Mouse (Mus musculus) right cerebral cortex, postnatal 4 days (tissue): ENCODE measurements around the gene Glb1.
"Not testable (repeated sequence)": the region's sequence is repeated elsewhere in the genome, so short reads cannot be mapped to it uniquely, and the experiment has no call there.

Experiments
- DNase-seq: peaks from one replicate; pipeline ENCODE4 v3.0.0-alpha.2; 2022

The Glb1 gene

DNA sequence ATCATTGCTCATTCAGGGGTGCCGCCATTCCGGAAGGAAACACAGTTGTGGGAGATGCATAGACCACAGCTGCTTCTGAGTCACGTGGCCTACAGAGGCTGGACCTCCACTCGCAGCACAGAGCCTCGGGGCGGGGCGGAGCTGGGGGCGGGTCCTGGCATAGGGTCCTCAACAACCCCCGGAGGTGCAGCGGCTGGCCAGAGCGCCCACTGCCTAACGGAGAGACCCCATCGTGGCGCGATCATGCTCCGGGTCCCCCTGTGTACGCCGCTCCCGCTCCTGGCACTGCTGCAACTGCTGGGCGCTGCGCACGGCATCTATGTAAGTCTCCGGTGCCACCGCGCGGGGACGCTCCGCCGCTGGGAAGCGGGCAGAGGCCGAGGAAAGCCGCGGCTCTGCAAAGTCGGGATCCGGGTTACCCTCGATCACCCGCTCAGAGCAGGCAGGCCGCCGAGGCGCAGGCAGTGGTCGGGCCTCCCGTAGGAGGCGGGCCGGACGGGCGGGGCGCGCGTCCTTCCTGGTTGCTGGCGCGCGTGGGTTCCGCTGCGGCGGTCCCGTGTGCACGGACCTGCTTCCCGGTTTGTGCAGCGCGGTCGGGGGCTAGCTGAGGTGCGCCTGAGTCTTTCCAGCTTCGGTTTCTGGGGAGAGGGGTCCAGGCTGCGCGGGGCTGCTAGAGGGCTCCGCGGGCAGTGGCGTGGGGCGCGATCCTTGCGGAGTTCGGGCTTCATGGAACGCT lies at the start of gene Glb1, which contains the start of gene Tmppe:
TSS of gene Glb1 (plus strand) at position 128 of the 736 bp plus-strand sequence.
TSS of gene Tmppe (plus strand) at position 157 of the 736 bp plus-strand sequence.
- peak; percentile 78 for DNase-seq

DNA sequence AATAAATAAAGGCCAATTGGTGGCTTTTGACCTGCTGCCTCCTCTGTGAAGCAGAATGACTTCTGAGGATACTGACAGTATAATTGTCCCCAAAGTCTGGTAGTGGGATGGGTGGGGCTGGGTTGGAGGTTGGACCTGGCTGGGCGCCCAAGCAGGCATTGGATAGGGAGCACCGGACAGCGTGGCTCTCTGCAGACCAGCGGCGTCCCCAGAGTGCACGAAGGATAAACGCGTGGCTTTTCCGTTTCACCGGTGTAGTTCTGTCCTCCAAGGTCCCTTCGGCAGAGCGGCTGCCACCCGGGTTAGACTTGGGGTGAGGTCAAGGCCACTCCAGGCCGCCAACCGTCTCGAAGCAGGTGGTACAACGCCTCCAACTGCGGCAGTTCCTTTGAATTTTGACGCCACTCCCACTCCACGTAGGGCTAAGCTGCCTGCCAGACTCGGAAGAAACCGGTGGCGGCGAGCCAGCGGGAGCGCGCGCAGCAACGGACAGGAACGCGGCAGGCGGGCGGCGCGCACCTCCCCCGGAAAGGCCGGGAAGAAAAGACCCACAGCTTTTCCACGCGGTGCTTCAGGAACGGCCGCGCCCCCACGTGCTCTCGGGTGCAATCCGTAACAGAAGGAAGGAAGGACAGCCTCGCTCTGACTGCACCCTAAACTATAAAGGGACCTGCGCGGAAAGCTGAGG lies 32.9 kb upstream of the Glb1 start:
- peak; percentile 89 for DNase-seq

DNA sequence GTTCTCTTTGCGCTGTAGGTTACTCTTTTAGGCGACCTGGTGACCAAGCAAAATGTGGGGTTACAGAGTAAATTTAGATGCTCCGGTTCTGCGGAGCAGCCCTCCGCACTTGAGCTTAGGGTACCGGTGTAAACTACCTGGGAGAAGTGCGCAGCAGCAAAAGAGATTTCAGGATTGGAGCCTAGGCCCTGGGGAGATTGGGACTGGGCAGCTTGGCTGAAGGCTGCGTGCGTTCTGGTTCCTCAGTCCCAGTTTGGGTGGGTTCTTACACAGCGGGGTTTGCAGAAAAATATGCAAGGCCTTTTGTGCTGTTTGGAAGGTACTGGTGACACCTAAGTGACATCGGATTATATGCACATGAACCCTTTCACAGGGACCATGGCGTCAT lies 32.4 kb upstream of the Glb1 start:
- no peak for DNase-seq

DNA sequence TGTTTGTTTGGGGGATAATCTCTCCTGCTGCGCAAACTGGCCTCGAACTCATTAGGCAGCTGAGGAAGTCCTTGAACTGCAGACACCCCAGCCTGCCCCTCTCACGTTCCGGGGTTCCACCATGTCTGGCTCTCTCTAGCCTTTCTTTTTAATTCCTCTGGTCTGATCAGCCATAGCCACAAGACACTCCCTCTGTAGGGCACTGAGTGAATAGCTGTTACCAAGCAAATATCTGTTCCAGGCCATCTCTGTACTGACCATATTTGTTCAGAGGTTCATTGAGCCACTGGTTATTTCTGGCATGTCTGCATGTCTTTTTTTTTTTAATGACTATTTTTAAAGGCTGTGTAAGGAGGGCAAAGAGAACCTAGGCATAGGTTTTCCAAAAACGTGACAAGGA lies 31.5 kb upstream of the Glb1 start:
- DNase-seq = not testable (repeated sequence)

DNA sequence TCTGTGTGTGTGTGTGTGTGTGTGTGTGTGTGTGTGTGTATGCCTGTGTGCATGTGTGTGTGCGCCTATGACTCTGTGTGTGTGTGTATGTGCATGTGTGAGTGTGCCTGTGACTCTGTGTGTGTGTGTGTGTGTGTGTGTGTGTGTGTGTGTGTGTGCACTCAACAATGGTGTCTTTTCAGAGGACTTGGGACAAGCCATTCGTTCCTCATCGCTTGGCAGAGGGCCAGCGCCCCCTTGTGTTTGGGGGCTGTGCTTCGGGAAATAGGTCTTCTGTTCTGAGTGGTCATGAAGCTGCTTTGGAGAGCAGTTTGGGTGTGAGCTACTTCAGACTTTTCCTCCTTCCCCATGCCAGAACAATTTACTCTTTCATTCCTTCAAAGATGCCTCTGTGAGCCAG lies 29.2 kb upstream of the Glb1 start:
- DNase-seq = peak; percentile 62

DNA sequence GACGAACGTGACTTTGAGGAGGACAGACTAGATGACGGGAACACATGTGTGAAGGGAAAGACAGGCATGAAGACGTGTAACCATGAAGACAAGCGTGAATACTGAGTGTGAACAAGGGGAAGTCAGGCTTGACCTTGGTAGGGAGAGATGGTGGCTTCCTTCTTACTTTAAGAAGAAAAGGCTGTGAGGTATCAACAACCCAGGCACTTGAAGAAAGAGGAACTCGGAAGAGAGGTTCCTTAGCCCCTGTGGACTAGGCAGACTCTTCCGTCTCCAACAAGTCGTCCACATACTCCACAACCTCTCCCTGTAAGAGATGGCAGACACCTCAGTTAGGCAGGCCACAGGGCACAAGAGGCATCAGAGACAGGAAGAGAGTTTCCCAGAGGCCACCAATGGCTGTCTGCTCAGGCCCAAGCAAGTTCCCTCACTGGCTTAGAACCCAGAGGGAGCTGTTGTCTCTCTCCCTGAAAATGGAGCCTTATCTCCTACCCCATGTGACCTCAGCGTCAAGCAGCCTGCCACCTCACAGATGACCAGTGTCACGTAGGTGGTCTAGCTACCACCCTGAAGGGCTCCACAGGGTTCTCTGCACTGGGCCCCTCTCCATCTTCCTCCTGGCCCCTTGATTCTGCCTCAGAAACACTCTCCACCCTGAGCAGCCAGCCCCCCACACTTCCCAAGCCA lies 25.5 kb upstream of the Glb1 start:
- no peak for DNase-seq

- no peak for DNase-seq
Measured at GRCm38 (mm10) chr9:114377168-114377567, 23.7 kb upstream of the Glb1 start.

DNA sequence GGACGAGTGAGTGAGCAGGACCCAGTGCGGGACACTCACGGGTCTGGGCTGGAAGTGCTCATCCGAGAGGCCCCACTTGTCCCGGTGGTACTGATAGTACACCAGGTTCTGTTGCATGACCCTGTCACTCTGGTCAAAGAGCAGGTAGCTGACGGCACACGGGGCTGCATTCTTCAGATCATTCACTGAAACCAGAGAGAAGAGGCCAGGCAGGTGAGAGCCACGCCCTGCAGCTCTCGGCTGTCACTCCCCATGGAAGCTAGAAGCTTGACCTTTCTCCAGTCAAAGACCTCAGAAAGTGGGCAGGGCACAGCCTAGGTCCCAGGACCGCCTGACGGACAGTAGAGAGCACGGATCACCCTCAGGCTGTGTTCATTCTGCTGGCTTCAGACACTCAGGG lies 21.0 kb upstream of the Glb1 start:
- no peak for DNase-seq

- no peak for DNase-seq
Measured at GRCm38 (mm10) chr9:114380881-114381733, 19.8 kb upstream of the Glb1 start.

- DNase-seq = no peak
Measured at GRCm38 (mm10) chr9:114382936-114383710, 17.8 kb upstream of the Glb1 start.

DNA sequence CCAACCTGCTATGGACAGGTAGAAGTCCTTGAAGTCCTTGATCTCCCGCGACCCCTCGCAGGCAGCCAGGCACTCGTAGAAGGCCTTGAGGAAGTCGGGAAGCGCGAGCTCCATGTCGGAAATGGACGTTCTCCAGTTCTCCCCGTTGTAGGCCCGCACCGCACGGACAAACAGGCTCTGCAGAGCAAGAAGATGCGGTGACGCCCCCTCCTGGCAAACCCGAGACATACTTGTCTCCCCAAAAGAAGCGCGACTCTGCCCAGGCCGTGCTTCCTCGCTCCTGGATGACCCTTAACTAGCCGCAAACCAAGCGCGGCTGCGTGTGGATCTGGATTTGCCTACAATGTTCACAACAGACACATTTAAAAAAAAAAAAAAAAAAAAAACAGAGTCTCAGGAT lies 16.2 kb upstream of the Glb1 start:
- no peak for DNase-seq

GRCm38 (mm10) chr9:114385160-114385559 lies 15.7 kb upstream of the Glb1 start:
- DNase-seq = no peak

DNA sequence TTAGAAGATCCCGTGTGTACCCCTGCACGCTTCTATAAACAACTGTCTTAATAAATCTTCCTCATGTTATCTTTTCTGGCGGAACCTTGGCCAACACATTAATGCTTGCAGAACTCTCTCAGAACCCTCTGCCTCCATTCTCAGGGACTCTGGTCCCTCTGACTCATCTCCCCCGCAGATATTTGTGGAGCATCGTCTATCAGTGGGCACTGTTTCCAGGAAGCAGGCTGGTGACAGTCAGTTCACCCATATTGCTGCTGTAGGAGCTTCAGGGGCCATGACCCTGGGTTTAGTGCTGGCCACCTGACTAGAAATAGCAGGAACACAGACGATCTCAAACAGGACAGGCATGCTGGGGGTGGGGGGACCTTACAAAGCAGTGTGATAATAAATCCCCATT lies 13.8 kb upstream of the Glb1 start:
- DNase-seq = no peak

DNA sequence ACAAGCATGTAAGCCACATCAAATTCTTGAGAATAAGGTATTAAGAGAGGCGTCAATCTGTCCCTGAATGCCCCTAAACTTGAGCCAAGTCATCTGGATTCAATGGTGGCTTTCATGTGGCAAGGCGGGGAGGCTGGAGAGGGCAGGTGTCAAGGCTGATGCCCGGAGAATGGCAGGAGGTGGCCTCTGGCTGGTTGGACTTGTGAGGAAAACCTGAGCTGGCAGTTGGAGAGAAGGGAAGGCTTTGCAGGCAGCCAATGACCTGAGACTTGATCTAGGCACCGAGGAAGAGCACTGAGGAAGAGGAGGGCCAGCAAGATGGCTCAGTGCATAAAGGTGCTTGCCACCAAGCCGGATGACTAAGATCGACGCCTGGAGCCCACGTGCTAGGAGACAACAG lies 12.6 kb upstream of the Glb1 start:
- no peak for DNase-seq

- no peak for DNase-seq
Measured at GRCm38 (mm10) chr9:114388701-114389370, 12.0 kb upstream of the Glb1 start.

DNA sequence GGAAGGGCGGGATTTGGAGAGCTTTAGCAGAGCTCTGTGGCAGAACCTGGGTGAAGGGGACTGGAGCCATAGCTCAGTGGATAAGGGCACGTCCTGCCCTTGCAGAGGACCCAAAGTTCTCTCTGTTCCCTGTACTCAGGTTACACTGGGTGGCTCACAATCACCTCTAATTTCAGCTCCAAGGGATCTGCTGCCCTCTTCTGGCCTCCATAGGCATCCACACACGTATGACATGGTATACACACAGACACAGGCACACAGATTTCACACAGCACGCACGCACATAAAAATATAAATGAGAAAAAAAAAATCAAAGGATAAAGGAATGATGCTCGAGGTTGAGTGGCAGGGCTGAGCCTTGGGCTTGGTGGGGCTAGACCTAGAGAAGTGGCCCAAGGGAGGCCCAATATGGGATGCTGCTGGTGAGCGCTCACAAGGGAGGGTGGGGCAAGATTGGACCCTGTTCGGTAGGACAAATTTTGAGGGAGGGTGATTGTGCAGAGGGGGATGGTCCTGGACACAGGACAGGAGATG lies 11.4 kb upstream of the Glb1 start:
- no peak for DNase-seq

DNA sequence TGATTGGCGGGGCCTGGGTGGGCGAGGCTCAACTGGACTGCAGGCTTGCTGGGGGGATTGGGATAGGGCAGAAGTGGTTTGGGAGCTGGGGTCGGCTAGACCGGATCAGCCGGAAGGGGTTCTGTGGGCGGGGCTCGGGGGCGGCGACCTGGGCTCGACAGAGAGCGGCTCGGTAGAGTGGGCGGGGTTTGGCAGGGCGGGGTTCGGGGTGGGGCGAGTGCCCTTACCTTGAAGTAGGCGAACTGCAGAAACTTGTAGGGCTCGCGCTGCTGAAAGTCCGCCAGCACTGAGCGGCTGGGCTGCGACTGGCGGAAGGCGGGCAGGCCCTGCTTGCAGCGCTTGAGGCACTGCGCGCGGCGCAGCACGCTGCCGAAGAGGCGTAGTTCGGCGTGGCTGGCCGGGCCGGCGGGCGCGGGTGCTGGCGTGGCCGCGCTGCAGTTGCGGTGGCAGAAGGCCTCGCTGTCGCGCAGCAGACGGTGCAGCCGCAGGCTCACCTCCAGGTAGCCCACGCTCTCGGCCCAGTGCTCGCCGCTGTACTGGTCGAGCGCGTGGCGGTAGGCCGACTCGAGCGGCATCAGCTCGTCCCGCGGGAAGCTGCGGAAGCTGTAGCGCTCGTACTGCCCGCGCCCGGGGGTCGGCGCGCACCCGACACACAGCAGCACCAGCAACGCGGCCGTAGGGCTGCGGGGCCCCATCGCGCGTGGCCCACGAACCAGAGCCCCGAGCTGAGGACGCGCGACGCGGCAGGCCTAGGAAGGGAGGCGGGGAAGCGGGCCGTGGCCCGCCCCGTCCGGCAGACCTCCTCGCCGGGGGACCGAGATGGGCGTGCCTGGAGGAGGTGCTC lies 10.7 kb upstream of the Glb1 start, which contains the start of gene Crtap:
TSS of gene Crtap (minus strand) at position 771 of the 844 bp plus-strand sequence.
- peak; percentile 47 for DNase-seq

DNA sequence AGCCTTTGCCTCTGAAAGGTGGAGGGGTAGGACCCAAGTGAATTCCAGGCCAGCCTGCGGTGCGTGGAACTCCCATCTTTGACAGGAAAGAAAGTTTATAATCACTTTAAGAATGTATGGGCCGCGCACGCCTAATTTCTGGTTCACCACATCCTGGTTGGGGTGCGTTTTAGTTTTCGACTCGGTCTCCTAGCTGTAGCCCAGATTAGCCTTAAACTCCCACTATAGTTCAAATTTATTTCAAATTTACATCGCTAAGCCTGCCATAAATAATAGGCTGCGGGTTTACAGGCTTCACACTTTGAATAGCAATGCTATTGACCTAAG lies 10.2 kb upstream of the Glb1 start:
- no peak for DNase-seq

DNA sequence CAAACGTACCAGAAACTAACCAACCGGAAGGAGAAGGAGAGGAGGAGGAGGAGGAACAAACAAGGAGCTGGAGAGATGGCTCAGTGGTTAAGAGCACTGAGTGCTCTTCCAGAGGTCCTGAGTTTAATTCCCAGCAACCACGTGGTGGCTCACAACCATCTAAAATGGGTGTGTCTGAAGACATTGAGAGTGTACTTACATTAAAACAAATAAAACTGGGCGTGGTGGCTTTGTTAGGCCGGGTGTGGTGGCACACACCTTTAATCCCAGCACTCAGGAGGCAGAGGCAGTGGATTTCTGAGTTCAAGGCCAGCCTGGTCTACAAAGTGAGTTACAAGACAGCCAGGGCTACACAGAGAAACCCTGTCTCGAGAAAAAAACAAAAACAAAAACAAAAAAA lies 6.7 kb upstream of the Glb1 start:
- not testable (repeated sequence) for DNase-seq

- DNase-seq = no peak
Measured at GRCm38 (mm10) chr9:114394677-114395076, 6.2 kb upstream of the Glb1 start.
